Mouse (Mus musculus): Measurements from ENCODE around the gene Rps19bp1.

GRCm38 (mm10) chr15:80219211-80219610 lies 44.9 kb downstream of the Rps19bp1 start:
- TF ChIP-seq CTCF (IDR thresholded peaks at IDR 0.05; ENCODE audit: extremely low read depth, insufficient read depth, low read length) = no peak
- TF ChIP-seq POLR2A (IDR thresholded peaks at IDR 0.05; ENCODE audit: extremely low read depth, insufficient read depth, low read length) = no peak

All from cortical plate, adult 2 months (tissue).